Mouse (Mus musculus): ENCODE results near the gene Alg3. TPM values are rescaled to one million over a fixed set of nuclear protein-coding genes. Genes with fewer than 3 reads are reported as not detected.

Alg3 gene
- polyA plus RNA-seq, 1 experiment = 36.7 TPM

DNA sequence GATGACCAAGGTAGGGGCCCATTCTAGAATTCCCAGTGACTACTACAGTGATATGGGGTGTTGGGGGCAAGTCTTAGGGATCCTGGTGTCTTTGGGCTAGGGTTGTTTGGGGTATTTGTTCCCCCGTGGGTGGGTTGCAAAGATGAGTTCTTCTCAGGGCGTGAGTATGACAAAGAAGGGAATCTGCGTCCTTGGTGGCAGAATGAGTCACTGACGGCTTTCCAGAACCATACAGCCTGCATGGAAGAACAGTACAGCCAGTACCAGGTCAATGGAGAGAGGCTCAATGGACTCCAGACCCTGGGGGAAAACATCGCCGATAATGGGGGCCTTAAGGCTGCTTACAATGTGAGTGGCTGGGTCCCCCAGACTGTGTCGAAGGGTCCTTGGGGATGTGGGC, 32.4 kb upstream of the Alg3 start:
- H3K27ac ChIP-seq (ENCODE audit: insufficient read depth, low read length) = no peak overlapping the region
- no peaks in the 10 kb centered on the region for H3K27me3 ChIP-seq (ENCODE audit: control insufficient read depth, insufficient read depth, low read length, poor library complexity, severe bottlenecking)
- H3K36me3 ChIP-seq (ENCODE audit: control insufficient read depth, insufficient read depth, low read length, poor library complexity, severe bottlenecking) = no peaks in the 10 kb centered on the region
- no peak overlapping the region for H3K9ac ChIP-seq (ENCODE audit: low read depth, poor library complexity, severe bottlenecking)
- no peaks in the 10 kb centered on the region for H3K4me1 ChIP-seq (ENCODE audit: control insufficient read depth, insufficient read depth, low read length)
- TF ChIP-seq CTCF (IDR thresholded peaks at IDR 0.05; ENCODE audit: low read depth, low read length) (no peak), POLR2A (IDR thresholded peaks at IDR 0.05; ENCODE audit: insufficient read depth, low read length) (no peak), EP300 (IDR thresholded peaks at IDR 0.05; ENCODE audit: insufficient read depth, low read depth, low read length) (no peak)
- no peaks in the 10 kb centered on the region for H3K9me3 ChIP-seq (replicated peaks; ENCODE audit: control insufficient read depth, insufficient read depth, low read length, poor library complexity, severe bottlenecking)
- no peak overlapping the region for H3K4me3 ChIP-seq (ENCODE audit: low read depth, low read length)

DNA sequence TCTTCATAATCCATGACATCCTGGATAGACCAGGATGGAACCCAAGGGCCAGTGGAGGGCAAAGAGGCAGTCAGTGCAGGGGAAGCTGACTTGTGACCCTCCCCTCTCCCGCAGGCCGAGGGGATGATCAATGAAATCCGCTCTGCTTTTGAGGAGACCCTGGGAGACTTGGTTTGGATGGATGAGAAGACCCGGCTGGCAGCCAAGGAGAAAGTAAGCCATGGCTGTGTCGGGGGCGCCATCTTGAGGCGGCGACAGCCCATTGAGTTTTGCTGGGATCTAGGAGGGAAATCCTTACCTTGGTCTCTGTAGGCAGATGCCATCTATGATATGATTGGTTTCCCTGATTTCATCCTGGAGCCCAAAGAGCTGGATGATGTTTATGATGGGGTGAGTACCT, 30.6 kb upstream of the Alg3 start:
- TF ChIP-seq CTCF (IDR thresholded peaks at IDR 0.05; ENCODE audit: low read depth, low read length) (peak; percentile 90), POLR2A (IDR thresholded peaks at IDR 0.05; ENCODE audit: insufficient read depth, low read length) (no peak)
- Histone ChIP-seq H3K27me3 (ENCODE audit: control insufficient read depth, insufficient read depth, low read length, poor library complexity, severe bottlenecking) (no peaks in the 10 kb centered on the region), H3K9me3 (replicated peaks; ENCODE audit: control insufficient read depth, insufficient read depth, low read length, poor library complexity, severe bottlenecking) (no peaks in the 10 kb centered on the region), H3K27ac (ENCODE audit: insufficient read depth, low read length) (no peak overlapping the region), H3K4me1 (ENCODE audit: control insufficient read depth, insufficient read depth, low read length) (no peaks in the 10 kb centered on the region), H3K4me3 (ENCODE audit: low read depth, low read length) (no peak overlapping the region), H3K9ac (ENCODE audit: low read depth, poor library complexity, severe bottlenecking) (no peak overlapping the region), H3K36me3 (ENCODE audit: control insufficient read depth, insufficient read depth, low read length, poor library complexity, severe bottlenecking) (no peaks in the 10 kb centered on the region)

DNA sequence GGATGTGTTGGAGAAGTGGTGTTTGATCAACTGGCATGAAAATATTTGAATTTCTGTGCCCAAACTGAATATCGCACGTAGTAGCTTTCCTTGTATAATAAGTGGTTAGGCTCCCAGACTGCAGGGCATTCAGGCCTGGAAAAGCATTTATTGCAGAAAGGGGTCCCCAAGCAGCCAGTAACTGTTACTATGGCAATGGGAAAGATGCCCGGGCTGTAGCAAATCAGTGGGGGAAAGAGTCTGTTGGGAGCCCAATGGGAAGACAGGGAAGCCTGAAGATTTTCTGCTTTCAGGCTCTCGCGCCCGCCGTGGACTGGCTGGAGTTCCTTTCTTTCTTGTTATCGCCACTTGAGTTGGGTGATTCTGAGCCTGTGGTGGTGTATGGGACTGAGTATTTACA, 26.8 kb upstream of the Alg3 start:
- H3K9ac ChIP-seq (ENCODE audit: low read depth, poor library complexity, severe bottlenecking) = no peak overlapping the region
- no peak overlapping the region for H3K4me3 ChIP-seq (ENCODE audit: low read depth, low read length)
- no peaks in the 10 kb centered on the region for H3K27me3 ChIP-seq (ENCODE audit: control insufficient read depth, insufficient read depth, low read length, poor library complexity, severe bottlenecking)
- no peak overlapping the region for H3K27ac ChIP-seq (ENCODE audit: insufficient read depth, low read length)
- H3K9me3 ChIP-seq (replicated peaks; ENCODE audit: control insufficient read depth, insufficient read depth, low read length, poor library complexity, severe bottlenecking) = no peaks in the 10 kb centered on the region
- no peaks in the 10 kb centered on the region for H3K36me3 ChIP-seq (ENCODE audit: control insufficient read depth, insufficient read depth, low read length, poor library complexity, severe bottlenecking)
- TF ChIP-seq CTCF (IDR thresholded peaks at IDR 0.05; ENCODE audit: low read depth, low read length) (no peak), EP300 (IDR thresholded peaks at IDR 0.05; ENCODE audit: insufficient read depth, low read depth, low read length) (no peak), POLR2A (IDR thresholded peaks at IDR 0.05; ENCODE audit: insufficient read depth, low read length) (no peak)
- H3K4me1 ChIP-seq (ENCODE audit: control insufficient read depth, insufficient read depth, low read length) = no peaks in the 10 kb centered on the region

DNA sequence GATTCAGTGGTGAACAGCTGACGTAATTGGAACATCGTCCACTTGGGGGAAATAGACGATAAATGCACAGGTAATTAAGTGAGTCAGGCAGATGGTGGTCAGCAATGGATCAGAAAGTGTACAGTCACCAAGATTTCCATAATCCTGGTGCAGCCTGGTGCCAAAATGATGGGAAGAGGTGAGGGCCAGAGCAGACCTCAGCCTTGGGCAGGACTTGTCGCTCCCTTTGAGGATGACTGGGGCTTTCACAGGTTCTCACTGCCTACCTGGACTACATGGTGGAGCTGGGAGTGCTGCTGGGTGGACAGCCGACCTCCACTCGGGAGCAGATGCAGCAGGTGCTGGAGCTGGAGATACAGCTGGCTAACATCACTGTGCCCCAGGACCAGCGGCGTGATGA, 25.9 kb upstream of the Alg3 start:
- no peak overlapping the region for H3K9ac ChIP-seq (ENCODE audit: low read depth, poor library complexity, severe bottlenecking)
- no peaks in the 10 kb centered on the region for H3K27me3 ChIP-seq (ENCODE audit: control insufficient read depth, insufficient read depth, low read length, poor library complexity, severe bottlenecking)
- no peak overlapping the region for H3K4me3 ChIP-seq (ENCODE audit: low read depth, low read length)
- no peaks in the 10 kb centered on the region for H3K36me3 ChIP-seq (ENCODE audit: control insufficient read depth, insufficient read depth, low read length, poor library complexity, severe bottlenecking)
- TF ChIP-seq CTCF (IDR thresholded peaks at IDR 0.05; ENCODE audit: low read depth, low read length) = no peak
- TF ChIP-seq EP300 (IDR thresholded peaks at IDR 0.05; ENCODE audit: insufficient read depth, low read depth, low read length) = no peak
- no peak for TF ChIP-seq POLR2A (IDR thresholded peaks at IDR 0.05; ENCODE audit: insufficient read depth, low read length)
- no peaks in the 10 kb centered on the region for H3K9me3 ChIP-seq (replicated peaks; ENCODE audit: control insufficient read depth, insufficient read depth, low read length, poor library complexity, severe bottlenecking)
- no peaks in the 10 kb centered on the region for H3K4me1 ChIP-seq (ENCODE audit: control insufficient read depth, insufficient read depth, low read length)
- H3K27ac ChIP-seq (ENCODE audit: insufficient read depth, low read length) = no peak overlapping the region

DNA sequence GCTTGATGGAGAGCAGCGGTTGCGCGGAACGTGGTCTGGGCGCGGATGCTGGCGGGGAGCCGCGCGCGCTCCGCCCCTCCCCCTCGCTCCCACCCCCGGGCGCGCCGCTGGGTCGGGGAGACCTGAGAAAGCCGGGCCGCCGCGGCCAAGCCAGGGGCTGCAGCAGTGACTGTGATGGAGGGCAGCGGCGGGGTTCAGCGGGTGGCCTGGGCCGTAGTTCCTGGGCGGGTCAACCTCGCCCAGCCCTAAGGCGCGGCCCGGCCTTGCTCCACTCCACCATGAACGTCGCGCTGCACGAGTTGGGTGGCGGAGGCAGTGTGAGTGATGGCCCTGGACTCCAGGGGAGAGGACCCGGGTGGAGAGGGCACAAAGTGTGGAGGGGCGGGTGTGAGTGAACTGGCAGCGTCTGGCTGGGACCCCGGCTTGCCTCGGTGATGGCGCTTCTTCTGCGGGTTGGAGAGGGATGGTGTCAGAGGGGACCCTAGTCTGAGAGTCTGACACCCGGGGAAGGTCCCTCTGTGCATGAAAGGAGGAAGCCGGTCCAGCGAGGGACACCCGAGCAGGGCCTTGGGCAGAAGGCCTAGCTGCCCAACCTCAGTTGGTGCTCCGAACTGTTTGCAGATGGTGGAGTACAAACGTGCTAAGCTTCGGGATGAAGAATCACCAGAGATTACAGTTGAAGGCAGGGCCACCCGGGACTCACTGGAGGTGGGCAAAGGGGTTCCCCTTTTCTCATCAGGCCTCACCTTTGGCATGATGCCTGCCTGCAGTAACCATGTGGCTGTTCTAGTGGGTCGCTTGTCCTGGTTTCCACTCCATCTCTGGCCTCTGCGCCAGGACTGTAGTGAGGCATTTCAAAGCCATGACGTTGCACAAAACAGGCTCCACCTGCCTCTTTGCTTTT, 18.4 kb upstream of the Alg3 start, which contains the start of gene Ece2:
Gene Ece2, plus strand, starts transcription at position 98 of the 904 bp plus-strand sequence.
- no peaks in the 10 kb centered on the region for H3K36me3 ChIP-seq (ENCODE audit: control insufficient read depth, insufficient read depth, low read length, poor library complexity, severe bottlenecking)
- peaks cover 2% of the 10 kb centered on the region for H3K4me1 ChIP-seq (ENCODE audit: control insufficient read depth, insufficient read depth, low read length)
- H3K9ac ChIP-seq (ENCODE audit: low read depth, poor library complexity, severe bottlenecking) = peak within 1 kb of the TSS; percentile 47
- no peaks in the 10 kb centered on the region for H3K9me3 ChIP-seq (replicated peaks; ENCODE audit: control insufficient read depth, insufficient read depth, low read length, poor library complexity, severe bottlenecking)
- TF ChIP-seq CTCF (IDR thresholded peaks at IDR 0.05; ENCODE audit: low read depth, low read length) (no peak), EP300 (IDR thresholded peaks at IDR 0.05; ENCODE audit: insufficient read depth, low read depth, low read length) (no peak), POLR2A (IDR thresholded peaks at IDR 0.05; ENCODE audit: insufficient read depth, low read length) (no peak)
- H3K27ac ChIP-seq (ENCODE audit: insufficient read depth, low read length) = no peak within 1 kb of the TSS
- no peaks in the 10 kb centered on the region for H3K27me3 ChIP-seq (ENCODE audit: control insufficient read depth, insufficient read depth, low read length, poor library complexity, severe bottlenecking)
- H3K4me3 ChIP-seq (ENCODE audit: low read depth, low read length) = peak within 1 kb of the TSS; percentile 74

DNA sequence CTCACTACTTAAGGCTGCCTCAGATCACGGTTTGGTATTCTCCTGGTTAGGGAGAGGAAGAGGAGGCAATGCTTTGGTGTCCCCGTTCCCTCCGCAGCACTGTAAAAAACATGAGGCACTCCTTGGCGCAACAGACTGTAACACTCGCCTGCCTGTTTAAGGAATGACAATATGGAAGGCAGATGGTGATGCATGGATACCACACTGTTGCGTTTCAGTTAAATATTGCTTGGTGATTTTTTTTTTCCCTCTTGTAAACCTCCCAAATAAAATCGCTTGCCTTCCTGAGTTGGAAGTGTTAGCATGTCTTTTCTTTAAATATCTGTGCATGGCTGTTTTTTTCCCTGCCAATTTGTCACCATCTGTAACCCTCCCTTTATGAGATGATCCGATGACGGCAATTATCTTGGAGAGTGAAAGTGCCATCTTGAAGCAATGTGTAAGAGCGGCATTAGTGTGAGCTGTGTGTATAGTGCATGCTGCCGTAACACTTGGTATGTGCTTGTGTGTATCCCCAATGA, 17.4 kb upstream of the Alg3 start:
- Histone ChIP-seq H3K27ac (ENCODE audit: insufficient read depth, low read length) (no peak overlapping the region), H3K4me1 (ENCODE audit: control insufficient read depth, insufficient read depth, low read length) (peaks cover 2% of the 10 kb centered on the region), H3K9me3 (replicated peaks; ENCODE audit: control insufficient read depth, insufficient read depth, low read length, poor library complexity, severe bottlenecking) (no peaks in the 10 kb centered on the region), H3K4me3 (ENCODE audit: low read depth, low read length) (no peak overlapping the region), H3K27me3 (ENCODE audit: control insufficient read depth, insufficient read depth, low read length, poor library complexity, severe bottlenecking) (no peaks in the 10 kb centered on the region), H3K9ac (ENCODE audit: low read depth, poor library complexity, severe bottlenecking) (peak overlapping the region; percentile 47; the same call in 1 of the 2 replicates), H3K36me3 (ENCODE audit: control insufficient read depth, insufficient read depth, low read length, poor library complexity, severe bottlenecking) (no peaks in the 10 kb centered on the region)
- TF ChIP-seq CTCF (IDR thresholded peaks at IDR 0.05; ENCODE audit: low read depth, low read length) (no peak), POLR2A (IDR thresholded peaks at IDR 0.05; ENCODE audit: insufficient read depth, low read length) (no peak), EP300 (IDR thresholded peaks at IDR 0.05; ENCODE audit: insufficient read depth, low read depth, low read length) (no peak)

Measured in ES-Bruce4 (cell line).